Mouse (Mus musculus): Measurements from ENCODE around the gene Sacm1l.
A peak's percentile ranks its signal among the peaks of the same experiment; 100 is the strongest.

The Sacm1l gene

GRCm38 (mm10) chr9:123589240-123589910, 59.8 kb downstream of the Sacm1l start:
- DNase-seq, result no peak

- no peak for DNase-seq
Measured at GRCm38 (mm10) chr9:123595194-123595593, 65.6 kb downstream of the Sacm1l start.

- DNase-seq, result no peak
Measured at GRCm38 (mm10) chr9:123596910-123597309, 67.4 kb downstream of the Sacm1l start.

GRCm38 (mm10) chr9:123597376-123597775, 67.8 kb downstream of the Sacm1l start:
- DNase-seq, result no peak

GRCm38 (mm10) chr9:123601529-123601928, 72.0 kb downstream of the Sacm1l start:
- no peak for DNase-seq

- DNase-seq, result no peak
Measured at GRCm38 (mm10) chr9:123620311-123621098, 90.9 kb downstream of the Sacm1l start.

- DNase-seq, result no peak
Measured at GRCm38 (mm10) chr9:123624741-123625140, 95.2 kb downstream of the Sacm1l start.

- DNase-seq, result no peak
Measured at GRCm38 (mm10) chr9:123625821-123626220, 96.3 kb downstream of the Sacm1l start.

- no peak for DNase-seq
Measured at GRCm38 (mm10) chr9:123631666-123632065, 102.1 kb downstream of the Sacm1l start.

GRCm38 (mm10) chr9:123632281-123632680, 102.7 kb downstream of the Sacm1l start, which contains the start of gene Slc6a20b:
TSS of gene Slc6a20b (minus strand) at chr9:123632565.
- no peak for DNase-seq

GRCm38 (mm10) chr9:123632993-123633392, 103.4 kb downstream of the Sacm1l start:
- no peak for DNase-seq

- no peak for DNase-seq
Measured at GRCm38 (mm10) chr9:123636771-123637170, 107.2 kb downstream of the Sacm1l start.

GRCm38 (mm10) chr9:123638231-123638630, 108.7 kb downstream of the Sacm1l start:
- no peak for DNase-seq

- peak; percentile 11 for DNase-seq
Measured at GRCm38 (mm10) chr9:123638668-123639089, 109.1 kb downstream of the Sacm1l start.

GRCm38 (mm10) chr9:123640106-123640505, 110.5 kb downstream of the Sacm1l start:
- DNase-seq, result no peak

Measured in right cerebral cortex, postnatal 14 days (tissue).